Mouse (Mus musculus): ENCODE measurements around the gene Nr2c2. TPM values are rescaled to one million over a fixed set of nuclear protein-coding genes. Genes with fewer than 3 reads are reported as not detected.

Gene Nr2c2
- polyA plus RNA-seq, 1 experiment from 2014 or later: 20.7 TPM

GRCm38 (mm10) chr6:92214055-92214772 is 123.0 kb downstream of the Nr2c2 start:
- H3K36me3 ChIP-seq: peaks cover 22% of the 10 kb centered on the region
- H3K27me3 ChIP-seq: peaks cover 5% of the 10 kb centered on the region; the same call in 1 of the 2 replicates
- H3K9ac ChIP-seq: peak overlapping the region; percentile 97
- H3K4me3 ChIP-seq: peak overlapping the region; percentile 99
- no peaks in the 10 kb centered on the region for H3K9me3 ChIP-seq
- H3K4me2 ChIP-seq: peak overlapping the region; percentile 95
- peak overlapping the region; percentile 80 for H3K27ac ChIP-seq
- ATAC-seq (ENCODE audit: insufficient number of reproducible peaks, insufficient read depth, low FRiP score, low TSS enrichment, low read depth): peak; percentile 56
- under 1% methylated on average over 48 of the region's 48 CpGs for WGBS
- H3K4me1 ChIP-seq: peaks cover 11% of the 10 kb centered on the region

GRCm38 (mm10) chr6:92214773-92215449 is 123.7 kb downstream of the Nr2c2 start, which contains the start of gene Rbsn:
TSS of gene Rbsn (minus strand) at chr6:92214925.
- Histone ChIP-seq H3K9me3 (no peaks in the 10 kb centered on the region), H3K9ac (peak within 1 kb of the TSS; percentile 97), H3K4me2 (peak within 1 kb of the TSS; percentile 95), H3K36me3 (peaks cover 16% of the 10 kb centered on the region), H3K27ac (peak within 1 kb of the TSS; percentile 80), H3K27me3 (peaks cover 5% of the 10 kb centered on the region; the same call in 1 of the 2 replicates), H3K4me1 (peaks cover 11% of the 10 kb centered on the region), H3K4me3 (peak within 1 kb of the TSS; percentile 99)
- WGBS: 10% methylated on average over 35 of the region's 35 CpGs
- ATAC-seq (ENCODE audit: insufficient number of reproducible peaks, insufficient read depth, low FRiP score, low TSS enrichment, low read depth): peak; percentile 94

- H3K9ac ChIP-seq: no peak overlapping the region
- no peaks in the 10 kb centered on the region for H3K36me3 ChIP-seq
- ATAC-seq (ENCODE audit: insufficient number of reproducible peaks, insufficient read depth, low FRiP score, low TSS enrichment, low read depth): no peak
- H3K9me3 ChIP-seq: no peaks in the 10 kb centered on the region
- no peak overlapping the region for H3K4me3 ChIP-seq
- no peak overlapping the region for H3K4me2 ChIP-seq
- no peaks in the 10 kb centered on the region for H3K4me1 ChIP-seq
- H3K27ac ChIP-seq: no peak overlapping the region
- H3K27me3 ChIP-seq: peaks cover 5% of the 10 kb centered on the region; the same call in 1 of the 2 replicates
- WGBS: 42% methylated on average over 3 of the region's 3 CpGs
Observed at GRCm38 (mm10) chr6:92219445-92219844, 128.3 kb downstream of the Nr2c2 start.

- Histone ChIP-seq H3K9ac (no peak overlapping the region), H3K4me1 (no peaks in the 10 kb centered on the region), H3K9me3 (no peaks in the 10 kb centered on the region), H3K4me2 (no peak overlapping the region), H3K36me3 (no peaks in the 10 kb centered on the region), H3K27me3 (peaks cover 5% of the 10 kb centered on the region; the same call in 1 of the 2 replicates), H3K27ac (no peak overlapping the region), H3K4me3 (no peak overlapping the region)
- WGBS: 70% methylated on average over 6 of the region's 6 CpGs
- ATAC-seq (ENCODE audit: insufficient number of reproducible peaks, insufficient read depth, low FRiP score, low TSS enrichment, low read depth): no peak
Observed at GRCm38 (mm10) chr6:92221604-92222003, 130.4 kb downstream of the Nr2c2 start.

- Histone ChIP-seq H3K9me3 (no peaks in the 10 kb centered on the region), H3K4me1 (no peaks in the 10 kb centered on the region), H3K4me3 (no peak overlapping the region), H3K4me2 (no peak overlapping the region), H3K27me3 (peaks cover 5% of the 10 kb centered on the region; the same call in 1 of the 2 replicates), H3K27ac (no peak overlapping the region), H3K36me3 (no peaks in the 10 kb centered on the region), H3K9ac (no peak overlapping the region)
- 90% methylated on average over 3 of the region's 3 CpGs for WGBS
- no peak for ATAC-seq (ENCODE audit: insufficient number of reproducible peaks, insufficient read depth, low FRiP score, low TSS enrichment, low read depth)
Observed at GRCm38 (mm10) chr6:92222021-92222420, 130.8 kb downstream of the Nr2c2 start.

Other genes with a start within 250 kb of the Nr2c2 start
- 44.9 and 50.5 TPM in 2 replicates for gene Ccdc174, start 213.3 kb upstream of the Nr2c2 start, polyA plus RNA-seq (2015; fragmentation: Nextera tagmentation; extraction: Ambion mirVana)
- 0.44 and 0.48 TPM in 2 replicates for gene 4930590J08Rik, start 188.6 kb upstream of the Nr2c2 start, polyA plus RNA-seq (2015; fragmentation: Nextera tagmentation; extraction: Ambion mirVana)
- 7.4 and 10.2 TPM in 2 replicates for gene Fgd5, start 112.5 kb upstream of the Nr2c2 start, polyA plus RNA-seq (2015; fragmentation: Nextera tagmentation; extraction: Ambion mirVana)
- 85.8 and 90.5 TPM in 2 replicates for gene Mrps25, start 92.6 kb downstream of the Nr2c2 start, polyA plus RNA-seq (2015; fragmentation: Nextera tagmentation; extraction: Ambion mirVana)
- gene Rbsn, start 123.5 kb downstream of the Nr2c2 start, polyA plus RNA-seq (2015; fragmentation: Nextera tagmentation; extraction: Ambion mirVana): 28.7 and 33.6 TPM in 2 replicates
- gene Trh, start 153.3 kb downstream of the Nr2c2 start, polyA plus RNA-seq (2015; fragmentation: Nextera tagmentation; extraction: Ambion mirVana): 0.19 TPM in 1 of 2 replicates, not detected in the other

Data from embryonic facial prominence, embryonic 13.5 days (tissue).